Comparison of ENCODE assay signal across 24 mouse cellular contexts in genomic region chr4:132574809-132575347, GRCm38 (mm10). TPM values are rescaled to one million over a fixed set of nuclear protein-coding genes. Genes with fewer than 3 reads are reported as not detected.
"Had no signal": no experiment of that assay in that cellular context is flagged by ENCODE, and none has a peak within 500 bp of the region (broad histone marks: within the 10 kb centered on the region; RNA-seq: fewer than 3 reads in every experiment).

No protein-coding gene starts in this region.

- ATAC-seq: inflammation-experienced regulatory T-cells, adult 6 months; intestine, embryonic 16.5 days; liver, postnatal 0 days; midbrain, embryonic 13.5 days; midbrain, embryonic 16.5 days had no signal

- H3K4me3 ChIP-seq: limb, embryonic 12.5 days; limb, embryonic 15.5 days; midbrain, embryonic 10.5 days; midbrain, embryonic 13.5 days; myocyte; neural tube, embryonic 13.5 days; stomach, embryonic 15.5 days had no signal

- H3K9ac ChIP-seq: limb, embryonic 12.5 days; limb, embryonic 15.5 days; liver, embryonic 14.5 days; liver, postnatal 0 days; midbrain, embryonic 13.5 days; neural tube, embryonic 13.5 days; stomach, embryonic 15.5 days had no signal

- H3K9me3 ChIP-seq: limb, embryonic 12.5 days; limb, embryonic 15.5 days; midbrain, embryonic 10.5 days; midbrain, embryonic 13.5 days; neural tube, embryonic 13.5 days; stomach, embryonic 15.5 days had no signal

- H3K4me2 ChIP-seq: limb, embryonic 12.5 days; limb, embryonic 15.5 days; liver, embryonic 11.5 days; midbrain, embryonic 13.5 days; neural tube, embryonic 13.5 days; stomach, embryonic 15.5 days had no signal

- H3K4me1 ChIP-seq: limb, embryonic 12.5 days; limb, embryonic 15.5 days; midbrain, embryonic 13.5 days; neural tube, embryonic 13.5 days had no signal

- H3K27ac ChIP-seq: limb, embryonic 12.5 days; limb, embryonic 15.5 days; liver, embryonic 14.5 days; midbrain, embryonic 10.5 days; midbrain, embryonic 13.5 days; neural tube, embryonic 13.5 days; stomach, embryonic 15.5 days had no signal

- H3K36me3 ChIP-seq: limb, embryonic 12.5 days; limb, embryonic 15.5 days; midbrain, embryonic 10.5 days; midbrain, embryonic 13.5 days; neural tube, embryonic 13.5 days; stomach, embryonic 15.5 days had no signal

- H3K27me3 ChIP-seq: limb, embryonic 12.5 days; limb, embryonic 15.5 days; midbrain, embryonic 13.5 days; neural tube, embryonic 13.5 days; stomach, embryonic 15.5 days had no signal

- DNase-seq: kidney, adult 18-20 months; kidney, adult 9 months; kidney, postnatal 14 days; kidney, postnatal 4 days; left cerebral cortex, postnatal 4 days; liver, postnatal 0 days; lung, postnatal 14 days; retina, postnatal 1 day; right cerebral cortex, postnatal 25 days; spleen, adult 18-20 months; thymus, adult 2 months; thymus, postnatal 25 days had no signal

RNA-seq across cellular contexts. Expression of gene Ptafr, which starts 11.0 kb away (rescaled TPM):
- polyA plus RNA-seq: myocyte had no signal
